Comparison of ENCODE assay signal across 10 mouse cellular contexts in genomic region chr1:105680587-105680986, GRCm38 (mm10). TPM values are rescaled to one million over a fixed set of nuclear protein-coding genes. Genes with fewer than 3 reads are reported as not detected.
DNase-seq lines count a peak whose midpoint lies in the region; ATAC-seq and TF ChIP-seq lines count a peak whose summit lies in the region.
"Had no signal": no experiment of that assay in that cellular context is flagged by ENCODE, and none has a peak within 500 bp of the region (broad histone marks: within the 10 kb centered on the region; RNA-seq: fewer than 3 reads in every experiment).

No protein-coding gene starts in this region.

- peaks cover 9% of the 10 kb centered on the region; the same call in 1 of the 2 replicates for H3K36me3 ChIP-seq in heart, embryonic 12.5 days
- H3K36me3 ChIP-seq in ES-Bruce4 (ENCODE audit: control insufficient read depth, insufficient read depth, low read length, poor library complexity, severe bottlenecking) = peaks cover 2% of the 10 kb centered on the region
- H3K36me3 ChIP-seq in liver, embryonic 12.5 days = peaks cover 18% of the 10 kb centered on the region
- peaks cover 5% of the 10 kb centered on the region; the same call in 1 of the 2 replicates for H3K36me3 ChIP-seq in midbrain, embryonic 10.5 days
- H3K36me3 ChIP-seq in hindbrain, embryonic 16.5 days (ENCODE audit: control insufficient read depth, insufficient read depth, low read length) = no peaks in the 10 kb centered on the region
- H3K36me3 ChIP-seq: lung, embryonic 15.5 days had no signal

- TF ChIP-seq POLR2A in ES-Bruce4 (IDR thresholded peaks at IDR 0.05; ENCODE audit: insufficient read depth, low read length) = no peak

- TF ChIP-seq CTCF in ES-Bruce4 (IDR thresholded peaks at IDR 0.05; ENCODE audit: low read depth, low read length) = peak; percentile 51

- H3K4me1 ChIP-seq in heart, embryonic 12.5 days (replicated peaks) = no peaks in the 10 kb centered on the region
- no peaks in the 10 kb centered on the region for H3K4me1 ChIP-seq in ES-Bruce4 (ENCODE audit: control insufficient read depth, insufficient read depth, low read length)
- no peaks in the 10 kb centered on the region; the same call in 1 of the 2 replicates for H3K4me1 ChIP-seq in liver, embryonic 12.5 days
- no peaks in the 10 kb centered on the region for H3K4me1 ChIP-seq in midbrain, embryonic 10.5 days
- H3K4me1 ChIP-seq in hindbrain, embryonic 16.5 days (ENCODE audit: control insufficient read depth, insufficient read depth, low read depth, low read length) = no peaks in the 10 kb centered on the region
- H3K4me1 ChIP-seq: lung, embryonic 15.5 days; stomach, embryonic 15.5 days had no signal

- no peak for TF ChIP-seq EP300 in ES-Bruce4 (IDR thresholded peaks at IDR 0.05; ENCODE audit: insufficient read depth, low read depth, low read length)

- WGBS in heart, embryonic 12.5 days = 74% methylated on average over 1 of the region's 1 CpGs
- 78% methylated on average over 1 of the region's 1 CpGs for WGBS in liver, embryonic 12.5 days (ENCODE audit: insufficient replicate concordance)
- 93% methylated on average over 1 of the region's 1 CpGs for WGBS in midbrain, embryonic 10.5 days
- 81% methylated on average over 1 of the region's 1 CpGs for WGBS in hindbrain, embryonic 16.5 days

- peak; percentile 11 to 13 for DNase-seq in heart, postnatal 36 days
- DNase-seq in c-Kit-positive CD71-negative TER-119-negative erythroid progenitor cells, embryonic 14.5 days (ENCODE audit: low read depth) = peak; percentile 26
- peak; percentile 7 to 9 for DNase-seq in thymus, postnatal 36 days
- no peak for DNase-seq in midbrain, embryonic 10.5 days (ENCODE audit: low spot score)

- H3K9ac ChIP-seq in heart, embryonic 12.5 days = no peak overlapping the region
- no peak overlapping the region for H3K9ac ChIP-seq in ES-Bruce4 (ENCODE audit: low read depth, poor library complexity, severe bottlenecking)
- H3K9ac ChIP-seq in liver, embryonic 12.5 days = no peak overlapping the region
- no peak overlapping the region for H3K9ac ChIP-seq in hindbrain, embryonic 16.5 days (ENCODE audit: low read depth, low read length)
- H3K9ac ChIP-seq: lung, embryonic 15.5 days; stomach, embryonic 15.5 days had no signal

- no peak overlapping the region for H3K4me3 ChIP-seq in heart, embryonic 12.5 days
- no peak overlapping the region for H3K4me3 ChIP-seq in ES-Bruce4 (ENCODE audit: low read depth, low read length)
- no peak overlapping the region for H3K4me3 ChIP-seq in liver, embryonic 12.5 days
- H3K4me3 ChIP-seq in midbrain, embryonic 10.5 days = no peak overlapping the region
- no peak overlapping the region for H3K4me3 ChIP-seq in hindbrain, embryonic 16.5 days (ENCODE audit: low read length)
- H3K4me3 ChIP-seq: lung, embryonic 15.5 days; stomach, embryonic 15.5 days had no signal

- H3K27ac ChIP-seq in heart, embryonic 12.5 days (ENCODE audit: poor library complexity, severe bottlenecking) = no peak overlapping the region
- H3K27ac ChIP-seq in ES-Bruce4 (ENCODE audit: insufficient read depth, low read length) = no peak overlapping the region
- no peak overlapping the region for H3K27ac ChIP-seq in liver, embryonic 12.5 days
- no peak overlapping the region for H3K27ac ChIP-seq in midbrain, embryonic 10.5 days (replicated peaks)
- H3K27ac ChIP-seq in hindbrain, embryonic 16.5 days (ENCODE audit: low read depth, low read length) = no peak overlapping the region
- H3K27ac ChIP-seq: lung, embryonic 15.5 days; stomach, embryonic 15.5 days had no signal

- intact Hi-C loops in heart, postnatal 36 days (cut with DNase I) = loop anchor here (2.0 kb wide), 1 partner anchor 20 kb away; no protein-coding TSS in a partner anchor

- no peaks in the 10 kb centered on the region for H3K9me3 ChIP-seq in heart, embryonic 12.5 days (replicated peaks)
- no peaks in the 10 kb centered on the region for H3K9me3 ChIP-seq in ES-Bruce4 (replicated peaks; ENCODE audit: control insufficient read depth, insufficient read depth, low read length, poor library complexity, severe bottlenecking)
- no peaks in the 10 kb centered on the region for H3K9me3 ChIP-seq in liver, embryonic 12.5 days (replicated peaks)
- H3K9me3 ChIP-seq in midbrain, embryonic 10.5 days (replicated peaks) = no peaks in the 10 kb centered on the region
- H3K9me3 ChIP-seq in hindbrain, embryonic 16.5 days (ENCODE audit: control insufficient read depth, low read length) = no peaks in the 10 kb centered on the region
- H3K9me3 ChIP-seq: lung, embryonic 15.5 days; stomach, embryonic 15.5 days had no signal

- no peaks in the 10 kb centered on the region for H3K27me3 ChIP-seq in heart, embryonic 12.5 days (replicated peaks)
- no peaks in the 10 kb centered on the region for H3K27me3 ChIP-seq in ES-Bruce4 (ENCODE audit: control insufficient read depth, insufficient read depth, low read length, poor library complexity, severe bottlenecking)
- no peaks in the 10 kb centered on the region for H3K27me3 ChIP-seq in liver, embryonic 12.5 days (replicated peaks)
- no peaks in the 10 kb centered on the region for H3K27me3 ChIP-seq in midbrain, embryonic 10.5 days (ENCODE audit: low read depth, poor library complexity, severe bottlenecking)
- H3K27me3 ChIP-seq in hindbrain, embryonic 16.5 days (replicated peaks; ENCODE audit: control insufficient read depth, insufficient read depth, low read length) = no peaks in the 10 kb centered on the region
- H3K27me3 ChIP-seq: lung, embryonic 15.5 days; stomach, embryonic 15.5 days had no signal

- no peak overlapping the region for H3K4me2 ChIP-seq in heart, embryonic 12.5 days
- no peak overlapping the region for H3K4me2 ChIP-seq in liver, embryonic 12.5 days
- no peak overlapping the region for H3K4me2 ChIP-seq in hindbrain, embryonic 16.5 days (ENCODE audit: low read length)
- H3K4me2 ChIP-seq: lung, embryonic 15.5 days; stomach, embryonic 15.5 days had no signal

- no peak for ATAC-seq in heart, embryonic 12.5 days (ENCODE audit: insufficient number of reproducible peaks, low FRiP score)
- peak; percentile 47; the same call in 1 of the 2 replicates for ATAC-seq in liver, embryonic 12.5 days
- ATAC-seq in hindbrain, embryonic 16.5 days = no peak

RNA-seq across cellular contexts. Expression of gene Relch, which starts 16.9 kb away (rescaled TPM):
- 10 to 100 TPM; 21.1 to 24.6 TPM for total RNA-seq in heart, postnatal 36 days (2021)
- 23.4 and 25.2 TPM in 2 replicates for polyA plus RNA-seq in heart, embryonic 12.5 days (2016; fragmentation: Nextera tagmentation; extraction: Ambion mirVana)
- 26.5 and 27.4 TPM in 2 replicates for polyA plus RNA-seq in ES-Bruce4 (2011; ENCODE audit: insufficient read depth, insufficient read length, low read depth, missing spikeins)
- 19.1 and 21.6 TPM in 2 replicates for polyA plus RNA-seq in liver, embryonic 12.5 days (2016; fragmentation: Nextera tagmentation; extraction: Ambion mirVana)
- 24.5 and 27.3 TPM in 2 replicates for polyA plus RNA-seq in midbrain, embryonic 10.5 days (2016; fragmentation: Nextera tagmentation; extraction: Ambion mirVana)
- 33.9 and 40.1 TPM in 2 replicates for polyA plus RNA-seq in hindbrain, embryonic 16.5 days (2015; fragmentation: Nextera tagmentation; extraction: Ambion mirVana)

RNA-seq across cellular contexts. Expression of gene Pign, which starts 17.1 kb away (rescaled TPM):
- 10 to 100 TPM; 11.9 to 14.2 TPM for total RNA-seq in heart, postnatal 36 days (2021)
- 16.4 and 17.4 TPM in 2 replicates for polyA plus RNA-seq in heart, embryonic 12.5 days (2016; fragmentation: Nextera tagmentation; extraction: Ambion mirVana)
- 27.7 and 33.6 TPM in 2 replicates for polyA plus RNA-seq in ES-Bruce4 (2011; ENCODE audit: insufficient read depth, insufficient read length, low read depth, missing spikeins)
- polyA plus RNA-seq in liver, embryonic 12.5 days (2016; fragmentation: Nextera tagmentation; extraction: Ambion mirVana) = 9.5 and 9.7 TPM in 2 replicates
- polyA plus RNA-seq in midbrain, embryonic 10.5 days (2016; fragmentation: Nextera tagmentation; extraction: Ambion mirVana) = 11.1 and 12.9 TPM in 2 replicates
- 7.6 and 8.9 TPM in 2 replicates for polyA plus RNA-seq in hindbrain, embryonic 16.5 days (2015; fragmentation: Nextera tagmentation; extraction: Ambion mirVana)
